Mouse (Mus musculus) forelimb bud, embryonic 11.5 days (tissue): Measurements from ENCODE around the gene Xkr7.
A peak's percentile ranks its signal among the peaks of the same experiment; 100 is the strongest.

ENCODE experiments used
- DNase-seq: peaks from one replicate; pipeline ENCODE4 v3.0.0-alpha.2; 2012; ENCODE audit warnings: low read depth, low spot score

Gene Xkr7

GRCm38 (mm10) chr2:153032973-153033372 is 1.3 kb downstream of the Xkr7 start:
- DNase-seq, result no peak

GRCm38 (mm10) chr2:153033545-153034230 is 2.0 kb downstream of the Xkr7 start:
- DNase-seq, result no peak

DNA sequence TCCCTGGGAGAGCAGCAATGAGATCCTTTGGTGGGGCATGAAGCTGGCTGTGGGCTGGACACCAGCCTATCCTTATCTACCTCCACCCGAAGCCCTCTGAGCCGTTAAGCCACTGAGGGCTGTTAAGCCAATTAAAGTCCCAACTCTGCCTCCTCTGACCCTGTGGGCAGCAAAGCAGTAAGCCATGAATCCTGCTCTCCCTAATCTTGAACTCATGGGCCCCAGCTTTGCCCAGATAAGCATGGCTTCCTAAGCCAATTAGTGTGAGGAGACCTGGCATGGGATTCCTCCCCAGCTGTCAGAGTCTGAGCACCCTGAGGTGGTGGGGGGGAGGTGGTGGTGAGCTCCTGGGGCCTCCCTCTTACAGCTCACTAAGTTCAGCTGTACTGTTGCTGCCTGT is 5.0 kb downstream of the Xkr7 start:
- DNase-seq, result no peak

DNA sequence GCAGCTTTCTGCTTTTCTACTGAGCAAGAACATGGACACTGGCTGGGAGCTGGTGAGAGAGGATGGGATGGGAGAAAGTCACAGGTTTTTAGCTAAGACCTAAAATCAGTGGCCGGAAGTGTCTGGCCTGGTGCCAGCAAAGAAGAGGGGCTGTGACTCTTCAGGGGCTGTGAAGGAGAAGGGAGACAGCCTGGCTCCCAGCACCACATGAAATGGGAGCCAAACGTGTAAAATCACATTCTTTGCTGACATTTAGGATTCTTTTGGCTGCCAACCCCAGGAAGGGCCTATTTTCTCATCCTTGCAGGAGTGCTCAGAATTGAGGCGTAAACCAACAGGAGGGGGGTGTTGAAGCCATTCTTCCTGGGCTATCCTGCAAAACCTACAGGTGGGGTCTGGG is 12.2 kb downstream of the Xkr7 start:
- DNase-seq, result no peak

DNA sequence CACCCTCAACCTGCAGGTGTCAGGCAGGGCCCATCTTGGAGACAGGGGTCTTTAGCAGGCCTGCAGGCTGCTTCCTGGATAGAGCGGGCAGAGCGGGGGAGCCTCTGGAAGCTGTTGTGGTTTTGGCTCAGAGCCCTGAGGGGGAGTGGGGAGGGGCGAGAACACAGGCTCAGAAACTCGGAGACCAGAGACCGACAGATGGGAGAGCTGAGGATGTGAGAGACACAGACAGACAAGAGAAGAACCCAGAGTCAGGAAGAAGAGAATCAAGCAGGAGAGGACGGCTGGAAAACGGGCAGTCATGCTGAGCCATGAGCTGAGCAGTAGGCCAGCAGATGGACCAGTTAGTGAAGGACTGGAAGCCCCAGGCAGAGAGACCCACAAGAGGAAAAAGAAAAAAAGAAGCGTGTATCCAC is 14.2 kb downstream of the Xkr7 start:
- no peak for DNase-seq

GRCm38 (mm10) chr2:153047828-153048465 is 16.3 kb downstream of the Xkr7 start:
- peak; percentile 39 for DNase-seq

DNA sequence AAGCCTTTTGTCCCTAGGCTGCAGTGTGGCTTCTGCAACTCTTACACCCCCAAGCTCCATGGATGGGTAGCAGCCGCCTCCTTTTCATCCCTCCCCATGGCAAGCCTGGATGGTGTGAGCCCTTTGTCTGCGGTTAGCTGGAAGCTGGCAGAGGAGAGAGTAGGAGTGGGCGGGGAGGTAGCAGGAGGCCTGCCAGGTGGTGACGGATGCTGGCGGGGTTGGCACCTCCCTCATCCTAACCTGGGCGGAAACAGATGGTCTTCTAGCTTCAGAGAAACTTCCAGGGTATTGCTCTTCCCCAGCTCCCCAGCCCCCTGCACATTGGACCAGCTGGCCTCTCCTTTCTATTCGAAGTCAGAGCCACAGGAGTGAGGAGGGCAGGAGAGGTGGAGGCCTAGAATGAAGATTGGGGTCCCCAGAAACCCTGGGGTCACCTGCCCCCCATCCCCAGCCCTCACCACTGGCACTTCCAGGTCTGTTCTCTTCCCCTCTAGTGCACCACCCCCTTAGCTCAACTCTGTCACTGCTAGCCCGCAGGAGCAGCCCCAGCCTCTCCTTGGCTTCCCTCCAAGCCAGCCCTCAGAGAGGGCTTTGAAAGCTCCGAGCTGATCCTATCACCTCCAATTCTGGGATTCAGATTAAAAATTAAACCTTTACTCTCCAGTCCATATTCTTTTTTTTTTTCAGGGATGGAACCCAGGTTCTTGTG is 17.8 kb downstream of the Xkr7 start:
- DNase-seq, result no peak

DNA sequence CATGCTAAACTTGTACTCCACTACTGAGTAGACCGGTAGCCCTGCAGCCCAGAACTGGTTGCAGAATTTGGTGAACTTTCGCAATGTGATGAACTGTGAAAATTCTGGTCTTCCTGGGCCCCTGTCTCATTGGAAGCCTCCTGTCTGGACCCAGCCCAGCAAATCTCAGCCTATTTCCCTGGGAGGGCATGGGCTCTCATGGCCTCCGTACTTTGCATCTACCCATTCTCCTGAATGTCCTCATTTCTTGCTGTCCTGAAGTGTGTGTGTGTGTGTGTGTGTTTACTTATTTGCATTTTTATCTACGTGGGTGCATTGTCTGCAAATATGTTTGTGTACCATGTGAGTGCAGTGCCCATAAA is 18.3 kb downstream of the Xkr7 start:
- DNase-seq, result no peak

GRCm38 (mm10) chr2:153051095-153051494 is 19.4 kb downstream of the Xkr7 start:
- DNase-seq, result no peak

DNA sequence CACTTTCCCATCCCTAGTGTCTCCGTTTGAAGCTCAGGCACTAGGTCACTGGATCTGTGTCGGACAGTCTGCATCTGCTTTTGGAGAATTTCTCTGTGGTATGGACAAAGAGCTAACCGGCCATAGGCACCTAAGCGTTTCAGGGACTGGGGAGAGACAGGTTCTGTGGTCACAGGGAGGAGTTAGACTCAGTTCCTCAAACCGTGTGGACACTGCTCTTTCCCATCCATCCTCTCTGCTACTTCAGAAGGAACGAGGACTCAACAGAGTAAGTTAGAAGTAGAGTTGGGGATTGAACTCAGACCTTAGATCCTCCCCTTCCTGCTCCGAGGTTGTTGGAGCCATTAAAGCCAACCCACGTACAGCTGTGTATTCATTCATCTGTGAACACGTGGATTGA is 19.9 kb downstream of the Xkr7 start:
- DNase-seq, result no peak

GRCm38 (mm10) chr2:153052700-153053351 is 21.2 kb downstream of the Xkr7 start:
- DNase-seq, result no peak

DNA sequence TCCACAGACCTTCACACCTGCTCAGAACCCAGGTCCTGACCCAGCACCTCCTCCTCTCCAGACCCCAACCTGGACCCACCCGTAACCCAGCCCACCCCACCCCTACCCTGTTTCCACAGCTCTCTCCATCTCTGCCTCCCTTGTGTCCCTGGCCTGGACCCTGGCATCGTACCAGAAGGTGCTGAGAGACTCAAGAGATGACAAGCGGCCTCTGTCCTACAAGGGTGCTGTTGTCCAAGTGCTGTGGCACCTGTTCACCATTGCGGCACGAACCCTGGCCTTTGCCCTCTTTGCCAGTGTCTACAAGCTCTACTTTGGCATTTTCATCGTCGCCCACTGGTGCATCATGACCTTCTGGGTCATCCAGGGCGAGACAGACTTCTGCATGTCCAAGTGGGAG is 22.2 kb downstream of the Xkr7 start:
- no peak for DNase-seq

- no peak for DNase-seq
Measured at GRCm38 (mm10) chr2:153055270-153055920, 23.7 kb downstream of the Xkr7 start.

- no peak for DNase-seq
Measured at GRCm38 (mm10) chr2:153058365-153058764, 26.7 kb downstream of the Xkr7 start.

GRCm38 (mm10) chr2:153060216-153060615 is 28.6 kb downstream of the Xkr7 start:
- no peak for DNase-seq

DNA sequence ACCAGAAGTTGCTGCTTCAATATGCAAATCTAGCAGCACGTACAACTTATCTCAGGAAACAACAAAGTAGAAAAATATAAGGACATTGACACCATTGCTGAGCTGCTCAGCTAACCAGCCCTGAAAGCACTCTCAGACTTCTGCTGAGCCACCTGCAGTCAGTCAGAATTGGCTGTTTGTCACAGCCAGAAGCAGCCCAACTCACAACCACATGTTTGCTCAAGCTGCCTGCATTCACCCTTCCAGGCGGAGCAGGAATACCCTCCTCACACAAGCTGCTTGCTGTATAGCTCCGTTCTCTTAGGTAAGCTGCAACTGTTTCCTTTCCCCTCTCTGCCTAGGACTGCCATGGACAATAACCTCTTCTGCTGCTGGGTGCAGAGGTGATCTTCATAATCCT is 31.7 kb downstream of the Xkr7 start:
- DNase-seq, result peak; percentile 55

DNA sequence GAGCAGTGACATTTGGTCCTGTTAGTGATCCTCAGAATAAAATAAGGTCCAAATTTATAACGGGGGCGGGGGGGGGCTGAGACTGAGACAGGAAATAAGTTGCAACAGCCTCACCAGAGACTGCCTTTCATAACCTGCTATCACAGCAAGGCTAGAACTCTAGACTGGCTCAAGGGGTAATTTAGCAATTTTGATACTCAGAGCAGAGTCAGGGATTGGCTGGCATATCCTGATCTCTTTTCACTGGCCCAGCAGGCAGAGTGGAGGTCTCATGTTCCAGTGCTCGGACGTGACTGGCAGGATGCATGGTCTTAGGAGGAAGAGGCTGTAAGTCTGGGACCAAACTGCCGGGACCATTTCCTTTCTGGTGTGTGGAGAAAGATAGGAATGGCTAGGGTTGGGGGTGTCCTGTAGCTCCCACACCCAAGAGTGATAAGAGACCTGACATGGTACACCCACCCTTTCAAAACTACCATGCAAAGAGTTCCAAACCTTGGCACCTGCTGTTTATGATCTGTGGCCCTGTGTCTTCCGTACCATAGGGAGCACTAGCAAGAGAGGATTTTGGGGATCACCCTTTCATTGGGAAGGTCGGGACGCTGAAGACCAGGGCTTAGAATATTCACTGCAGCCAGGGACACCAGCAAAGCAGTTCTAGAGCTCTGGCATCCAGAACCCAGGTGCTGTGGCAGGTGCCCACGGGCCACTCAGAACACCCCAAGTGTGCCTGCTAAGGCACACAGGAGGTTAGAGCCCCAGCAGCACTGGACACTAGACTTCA is 32.7 kb downstream of the Xkr7 start:
- DNase-seq, result no peak

GRCm38 (mm10) chr2:153065747-153066508 is 34.3 kb downstream of the Xkr7 start, which contains the start of gene Ccm2l:
TSS of gene Ccm2l (plus strand) at chr2:153065955.
- DNase-seq, result no peak

DNA sequence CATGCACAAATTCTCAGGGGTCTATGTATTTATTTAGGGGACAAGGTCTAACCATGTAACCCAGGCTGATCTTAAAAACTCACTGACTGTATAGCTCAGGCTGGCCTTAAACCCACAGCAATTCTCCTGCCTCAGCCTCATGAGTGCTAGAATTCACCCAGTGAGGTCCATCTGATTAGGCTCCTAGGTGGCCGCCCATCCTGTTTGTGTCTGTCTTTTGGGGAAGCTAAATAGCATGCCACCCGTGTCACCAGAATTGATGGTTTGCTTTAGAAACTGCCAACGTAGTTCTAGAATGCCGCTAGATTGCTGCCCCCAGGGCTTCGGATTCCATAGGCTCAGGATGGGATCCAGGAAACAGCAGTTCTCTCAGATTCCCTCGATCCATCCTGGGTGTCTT is 35.3 kb downstream of the Xkr7 start:
- no peak for DNase-seq

GRCm38 (mm10) chr2:153070762-153071490 is 39.3 kb downstream of the Xkr7 start:
- no peak for DNase-seq
